Mouse (Mus musculus) kidney, embryonic 14.5 days (tissue): ENCODE results near the gene Synm. TPM values are rescaled to one million over a fixed set of nuclear protein-coding genes. Genes with fewer than 3 reads are reported as not detected.

Experiments
- ATAC-seq: fragments of 200-750 bp; cut with Nextera tagmentation; 2 replicates; pipeline ENCODE4 v1.8.0; 2017; ENCODE audit warnings: moderate number of reproducible peaks, mild to moderate bottlenecking, moderate TSS enrichment, moderate library complexity; ENCODE audit not compliant: low FRiP score, low TSS enrichment
- H3K27ac ChIP-seq: fragments of 300-500 bp; sonication (generic); 2 replicates; pipeline ENCODE4 v1.5.1; 2014; ENCODE audit warnings: low read depth, mild to moderate bottlenecking, low read length, moderate library complexity, mixed read lengths
- H3K27me3 ChIP-seq: fragments of 300-500 bp; sonication (generic); 2 replicates; pipeline ENCODE4 v1.6.1; 2014; ENCODE audit warnings: mild to moderate bottlenecking, low read length; ENCODE audit not compliant: control insufficient read depth, insufficient read depth
- H3K36me3 ChIP-seq: fragments of 300-500 bp; sonication (generic); 2 replicates; pipeline ENCODE4 v1.6.1; 2014; ENCODE audit warnings: low read length, mixed read lengths; ENCODE audit not compliant: control insufficient read depth, insufficient read depth
- H3K4me1 ChIP-seq: fragments of 300-500 bp; sonication (generic); 2 replicates; pipeline ENCODE4 v1.6.1; 2014; ENCODE audit warnings: low read length, mixed read lengths; ENCODE audit not compliant: control insufficient read depth, insufficient read depth
- H3K4me2 ChIP-seq: fragments of 300-500 bp; sonication (generic); replicated peaks from 2 replicates; pipeline ENCODE4 v1.6.1; 2014; ENCODE audit warnings: low read depth, mild to moderate bottlenecking, low read length
- H3K4me3 ChIP-seq: fragments of 300-500 bp; sonication (generic); 2 replicates; pipeline ENCODE4 v1.5.1; 2014; ENCODE audit warnings: mild to moderate bottlenecking, low read length
- H3K9ac ChIP-seq: fragments of 300-500 bp; sonication (generic); 2 replicates; pipeline ENCODE4 v1.6.1; 2014; ENCODE audit warnings: low read depth, mild to moderate bottlenecking, low read length, moderate library complexity
- H3K9me3 ChIP-seq: fragments of 300-500 bp; sonication (generic); 2 replicates; pipeline ENCODE4 v1.6.1; 2016; ENCODE audit warnings: low read length; ENCODE audit not compliant: control insufficient read depth
- WGBS: fragments of 180-500 bp; shearing (Covaris S2); extraction: QIAGEN DNeasy Blood & Tissue Kit; methylation state at CpG from one replicate; pipeline ENCODE4 v1.1.7; 2014; 5-methylcytosine and 5-hydroxymethylcytosine counted together
- polyA plus RNA-seq: library from polyadenylated mRNA; unstranded; fragments of >200 nt; fragmentation: Nextera tagmentation; extraction: Ambion mirVana; gene quantifications from 2 replicates; pipeline ENCODE4 v1.2.1, GENCODE M21; 2014

The Synm gene
- polyA plus RNA-seq, 1 experiment from 2014 or later = 1.3 TPM

DNA sequence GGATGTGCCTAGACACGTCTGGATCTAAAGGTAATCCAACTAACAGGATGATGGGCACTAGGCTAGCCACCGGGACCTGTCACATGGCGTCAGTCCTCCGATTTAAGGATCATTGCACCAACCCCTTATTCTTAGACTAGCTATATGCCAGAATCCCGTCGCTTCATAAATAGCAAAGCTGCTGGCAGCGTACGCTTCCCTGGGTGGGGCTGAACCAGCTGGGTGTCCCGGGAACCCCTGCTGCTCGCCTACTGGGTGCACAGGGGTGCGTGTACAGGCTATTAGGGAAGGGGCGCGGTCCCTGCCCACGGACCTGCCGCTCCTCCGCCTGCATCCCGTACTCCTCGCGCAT is 1.1 kb downstream of the Synm start:
- 0 out of 2 replicates have a peak, but pooled peaks cover 4% of the 10 kb centered on the region for H3K4me1 ChIP-seq
- 2% methylated on average over 19 of the region's 19 CpGs for WGBS
- no peaks in the 10 kb centered on the region for H3K36me3 ChIP-seq
- H3K9ac ChIP-seq = peak overlapping the region; percentile 47
- ATAC-seq = no peak
- H3K27me3 ChIP-seq = peaks cover 14% of the 10 kb centered on the region
- H3K9me3 ChIP-seq = no peaks in the 10 kb centered on the region
- H3K4me2 ChIP-seq = peak overlapping the region; percentile 97
- no peak overlapping the region for H3K27ac ChIP-seq
- peak overlapping the region; percentile 50 for H3K4me3 ChIP-seq

DNA sequence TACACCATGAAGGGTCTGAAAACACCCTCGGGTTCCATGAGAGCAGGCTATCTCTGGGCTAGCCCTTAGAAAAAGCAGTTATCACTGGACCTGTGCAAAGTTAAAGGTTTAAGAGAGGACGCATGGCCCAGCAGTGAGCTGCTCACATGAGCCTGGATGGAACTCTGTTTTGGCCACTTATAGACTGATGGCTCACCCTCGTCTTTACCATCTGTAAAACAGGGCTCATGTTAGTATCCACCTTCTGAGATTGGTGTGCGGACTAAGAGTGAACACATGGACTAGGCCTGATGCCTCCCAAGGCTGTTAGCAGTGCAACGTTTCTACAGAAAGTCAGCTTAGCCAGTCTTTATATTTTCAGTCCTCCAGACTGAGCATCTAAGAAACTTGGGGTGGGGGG is 2.9 kb downstream of the Synm start:
- Histone ChIP-seq H3K4me3 (no peak overlapping the region), H3K27ac (no peak overlapping the region), H3K9ac (no peak overlapping the region), H3K4me2 (no peak overlapping the region), H3K4me1 (0 out of 2 replicates have a peak, but pooled peaks cover 4% of the 10 kb centered on the region), H3K36me3 (no peaks in the 10 kb centered on the region), H3K27me3 (peaks cover 14% of the 10 kb centered on the region), H3K9me3 (no peaks in the 10 kb centered on the region)
- WGBS = 86% methylated on average over 5 of the region's 5 CpGs
- ATAC-seq = no peak

DNA sequence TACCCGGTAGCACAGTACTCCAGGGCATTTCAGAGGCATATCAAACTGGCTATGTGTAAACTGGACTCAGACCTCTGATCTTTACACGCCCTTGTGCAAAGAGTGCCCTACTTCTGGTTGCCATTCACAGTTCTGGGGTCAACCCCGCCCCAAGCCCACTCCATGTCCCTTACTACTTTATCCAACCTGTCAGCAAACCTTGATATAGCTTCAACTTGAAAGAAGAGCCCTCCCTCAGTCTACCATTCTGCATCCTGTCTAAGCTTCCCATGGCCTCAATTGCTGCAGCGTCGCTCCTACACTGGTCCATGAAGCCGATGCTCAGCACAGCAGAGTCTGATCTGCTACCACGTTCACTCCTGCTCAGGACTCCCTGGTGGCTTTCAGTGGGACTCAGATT is 4.2 kb downstream of the Synm start:
- WGBS = 83% methylated on average over 7 of the region's 7 CpGs

DNA sequence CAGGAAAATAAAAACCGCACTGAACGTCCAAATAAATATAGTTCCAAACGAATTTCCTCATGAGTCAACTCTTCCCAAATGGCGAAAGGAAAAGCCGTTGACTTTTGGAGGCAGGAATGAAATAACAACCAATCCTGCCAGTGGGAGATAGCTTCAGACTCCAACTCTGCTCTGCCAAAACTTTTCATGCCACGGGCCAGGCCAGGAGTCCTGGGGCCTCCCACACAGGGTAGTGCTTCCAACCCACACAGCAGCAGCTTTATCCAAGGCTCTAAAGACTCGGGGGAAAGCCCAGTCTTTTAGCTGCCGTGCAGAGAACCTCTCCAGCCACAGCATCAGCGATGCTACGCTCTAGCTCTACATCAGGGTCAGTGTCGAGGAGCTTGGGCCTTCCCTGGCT is 4.9 kb downstream of the Synm start:
- Histone ChIP-seq H3K4me1 (0 out of 2 replicates have a peak, but pooled peaks cover 4% of the 10 kb centered on the region), H3K27ac (no peak overlapping the region), H3K9ac (no peak overlapping the region), H3K9me3 (no peaks in the 10 kb centered on the region), H3K4me2 (no peak overlapping the region), H3K36me3 (no peaks in the 10 kb centered on the region), H3K27me3 (peaks cover 14% of the 10 kb centered on the region), H3K4me3 (no peak overlapping the region)
- ATAC-seq = no peak
- 68% methylated on average over 11 of the region's 11 CpGs for WGBS

More for the DNA sequence above, 4.2 kb downstream of the Synm start:
- Histone ChIP-seq H3K4me3 (no peak overlapping the region), H3K9ac (no peak overlapping the region), H3K4me1 (0 out of 2 replicates have a peak, but pooled peaks cover 4% of the 10 kb centered on the region), H3K9me3 (no peaks in the 10 kb centered on the region), H3K27me3 (peaks cover 14% of the 10 kb centered on the region), H3K27ac (no peak overlapping the region), H3K4me2 (no peak overlapping the region), H3K36me3 (no peaks in the 10 kb centered on the region)
- no peak for ATAC-seq

GRCm38 (mm10) chr7:67749441-67750239 is 9.9 kb downstream of the Synm start:
- no peak for ATAC-seq
- Histone ChIP-seq H3K27ac (no peak overlapping the region), H3K27me3 (no peaks in the 10 kb centered on the region), H3K4me2 (no peak overlapping the region), H3K4me3 (no peak overlapping the region), H3K9me3 (no peaks in the 10 kb centered on the region), H3K9ac (no peak overlapping the region), H3K4me1 (no peaks in the 10 kb centered on the region), H3K36me3 (no peaks in the 10 kb centered on the region)
- WGBS = 48% methylated on average over 4 of the region's 4 CpGs

DNA sequence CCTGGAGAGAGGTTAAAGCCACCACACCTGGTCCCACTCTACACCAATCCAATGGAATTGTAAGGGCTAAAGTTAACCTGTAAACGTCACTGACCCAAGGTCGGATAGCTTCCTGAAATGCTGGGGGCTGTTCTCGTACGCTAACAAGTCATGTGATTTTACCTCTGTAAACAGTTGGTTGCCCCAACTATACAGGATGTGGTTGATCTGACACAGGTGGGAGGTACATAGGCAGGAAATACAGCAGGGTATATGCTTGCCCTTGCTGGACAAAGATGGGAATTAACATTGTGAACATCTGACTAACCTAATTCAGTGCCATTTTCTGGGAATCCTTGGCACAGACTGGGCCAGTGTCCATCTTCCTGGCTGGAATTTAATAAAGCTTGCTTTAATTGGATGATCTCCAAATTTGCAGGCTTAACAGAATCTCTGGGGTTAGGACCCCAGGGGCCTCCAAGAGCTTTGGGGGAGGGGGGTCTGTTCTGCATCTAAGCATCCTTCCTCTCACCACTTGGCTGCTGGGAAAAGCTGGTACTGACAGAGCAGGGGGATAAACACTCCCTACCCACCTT is 11.7 kb downstream of the Synm start:
- 78% methylated on average over 4 of the region's 4 CpGs for WGBS
- no peaks in the 10 kb centered on the region for H3K27me3 ChIP-seq
- no peak overlapping the region for H3K9ac ChIP-seq
- H3K36me3 ChIP-seq = no peaks in the 10 kb centered on the region
- H3K4me1 ChIP-seq = no peaks in the 10 kb centered on the region
- H3K4me3 ChIP-seq = no peak overlapping the region
- H3K9me3 ChIP-seq = no peaks in the 10 kb centered on the region
- H3K27ac ChIP-seq = no peak overlapping the region
- no peak for ATAC-seq
- no peak overlapping the region for H3K4me2 ChIP-seq

GRCm38 (mm10) chr7:67741706-67742105 is 17.8 kb downstream of the Synm start:
- WGBS = 72% methylated on average over 7 of the region's 7 CpGs
- H3K4me2 ChIP-seq = no peak overlapping the region
- no peak overlapping the region for H3K4me3 ChIP-seq
- H3K27ac ChIP-seq = no peak overlapping the region
- no peaks in the 10 kb centered on the region for H3K36me3 ChIP-seq
- 0 out of 2 replicates have a peak, but pooled peaks have one; percentile 12 for ATAC-seq
- H3K9ac ChIP-seq = no peak overlapping the region
- no peaks in the 10 kb centered on the region for H3K9me3 ChIP-seq
- no peaks in the 10 kb centered on the region for H3K27me3 ChIP-seq
- 0 out of 2 replicates have a peak, but pooled peaks cover under 1% of the 10 kb centered on the region for H3K4me1 ChIP-seq

GRCm38 (mm10) chr7:67740796-67741195 is 18.7 kb downstream of the Synm start:
- Histone ChIP-seq H3K4me2 (no peak overlapping the region), H3K9me3 (no peaks in the 10 kb centered on the region), H3K4me3 (no peak overlapping the region), H3K4me1 (0 out of 2 replicates have a peak, but pooled peaks cover 6% of the 10 kb centered on the region), H3K36me3 (no peaks in the 10 kb centered on the region), H3K9ac (no peak overlapping the region), H3K27me3 (no peaks in the 10 kb centered on the region), H3K27ac (no peak overlapping the region)
- no peak for ATAC-seq
- 49% methylated on average over 5 of the region's 5 CpGs for WGBS

DNA sequence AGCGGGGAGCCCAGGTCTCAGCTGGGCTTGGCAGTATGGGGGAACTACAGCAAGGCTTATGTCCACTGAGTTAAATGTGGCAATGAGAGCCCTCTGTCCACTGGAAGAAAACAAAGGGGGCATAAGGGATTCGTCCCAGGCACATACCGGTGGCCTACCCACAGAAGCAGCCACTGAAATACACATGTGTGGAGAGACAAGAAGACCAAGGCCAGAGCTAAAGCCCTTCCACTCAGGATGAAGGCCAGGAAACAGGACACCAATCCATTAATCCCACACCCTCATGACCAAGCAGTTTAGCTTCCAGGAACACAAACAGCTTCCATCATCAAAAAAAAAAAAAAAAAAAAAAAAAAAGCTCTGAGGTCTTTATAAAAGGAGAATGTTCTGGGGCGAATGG is 19.2 kb downstream of the Synm start:
- 85% methylated on average over 4 of the region's 4 CpGs for WGBS
- H3K4me1 ChIP-seq = 0 out of 2 replicates have a peak, but pooled peaks cover 6% of the 10 kb centered on the region
- ATAC-seq = no peak
- H3K27me3 ChIP-seq = no peaks in the 10 kb centered on the region
- no peaks in the 10 kb centered on the region for H3K36me3 ChIP-seq
- H3K4me2 ChIP-seq = no peak overlapping the region
- no peak overlapping the region for H3K9ac ChIP-seq
- H3K4me3 ChIP-seq = no peak overlapping the region
- no peak overlapping the region for H3K27ac ChIP-seq
- H3K9me3 ChIP-seq = no peaks in the 10 kb centered on the region
